Mouse (Mus musculus) bone marrow macrophage, adult 2 months (primary cell): ENCODE results near the gene Mkrn3.

ENCODE experiments used
- CTCF ChIP-seq: IDR thresholded peaks from 2 replicates; pipeline ENCODE4 v1.5.1; 2012; ENCODE audit warnings: low read depth, mild to moderate bottlenecking, low read length, moderate library complexity
- POLR2A ChIP-seq: IDR thresholded peaks from 2 replicates; pipeline ENCODE4 v1.6.1; 2012; ENCODE audit warnings: mild to moderate bottlenecking, low read depth, low read length, borderline replicate concordance

- TF ChIP-seq CTCF: no peak
- TF ChIP-seq POLR2A: no peak
Observed at GRCm38 (mm10) chr7:62419105-62419492, 840 bp downstream of the Mkrn3 start.
